Comparison of ENCODE assay signal across 11 mouse cellular contexts in the genomic region with DNA sequence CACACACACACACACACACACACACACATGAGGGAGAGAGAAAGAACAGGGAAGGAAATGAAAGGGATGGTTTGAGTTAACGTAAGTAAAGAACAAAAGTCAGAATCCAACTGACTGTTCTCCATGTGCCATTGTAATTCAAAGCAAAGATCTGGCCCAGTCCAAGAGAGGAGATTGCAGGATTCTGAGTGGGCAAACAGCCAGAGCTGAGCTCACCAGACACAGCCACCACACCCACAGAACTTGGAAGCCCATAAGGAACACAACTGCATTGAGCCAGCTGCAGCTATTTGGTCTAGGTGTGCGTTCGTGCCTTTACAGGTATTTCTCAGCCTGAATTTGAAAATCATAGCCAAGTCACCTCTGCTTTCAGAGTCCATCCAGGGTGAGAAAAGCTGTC. TPM values are rescaled to one million over a fixed set of nuclear protein-coding genes. Genes with fewer than 3 reads are reported as not detected.
DNase-seq lines count a peak whose midpoint lies in the region.
"Had no signal": no experiment of that assay in that cellular context is flagged by ENCODE, and none has a peak within 500 bp of the region (broad histone marks: within the 10 kb centered on the region; RNA-seq: fewer than 3 reads in every experiment).

No protein-coding gene starts in this region.

- WGBS in heart, embryonic 10.5 days, result 91% methylated on average over 3 of the region's 3 CpGs

- no peaks in the 10 kb centered on the region for H3K9me3 ChIP-seq in heart, embryonic 10.5 days
- H3K9me3 ChIP-seq: intestine, embryonic 15.5 days; liver, embryonic 12.5 days had no signal

- H3K4me3 ChIP-seq in heart, embryonic 10.5 days, result no peak overlapping the region
- H3K4me3 ChIP-seq: intestine, embryonic 15.5 days; liver, embryonic 12.5 days had no signal

- no peaks in the 10 kb centered on the region for H3K4me1 ChIP-seq in heart, embryonic 10.5 days
- H3K4me1 ChIP-seq: intestine, embryonic 15.5 days; liver, embryonic 12.5 days had no signal

- peak; percentile 52 to 56 for DNase-seq in heart, adult 18-20 months
- no peak for DNase-seq in heart, embryonic 10.5 days (ENCODE audit: low spot score)
- peak; percentile 21 for DNase-seq in ES-CJ7 (ENCODE audit: low read depth, low spot score)
- peak; percentile 23 for DNase-seq in fat pad, adult 2 months (ENCODE audit: extremely low read depth, low read depth, low spot score)
- DNase-seq in lung, adult 18-20 months, result peak; percentile 4 to 17
- DNase-seq in right cerebral cortex, postnatal 36 days (ENCODE audit: low spot score in 2 of 2), result no peak
- no peak for DNase-seq in spleen, adult 12 weeks (ENCODE audit: low spot score)
- DNase-seq in c-Kit-positive CD71-positive TER-119-positive erythroid progenitor cells, embryonic 14.5 days (ENCODE audit: low spot score), result no peak

- no peaks in the 10 kb centered on the region for H3K27me3 ChIP-seq in heart, embryonic 10.5 days (ENCODE audit: insufficient read depth, poor library complexity, severe bottlenecking)
- H3K27me3 ChIP-seq: intestine, embryonic 15.5 days; liver, embryonic 12.5 days had no signal

- no peak overlapping the region for H3K27ac ChIP-seq in heart, embryonic 10.5 days
- H3K27ac ChIP-seq: intestine, embryonic 15.5 days; liver, embryonic 12.5 days had no signal

- H3K36me3 ChIP-seq in heart, embryonic 10.5 days, result no peaks in the 10 kb centered on the region
- H3K36me3 ChIP-seq: intestine, embryonic 15.5 days; liver, embryonic 12.5 days had no signal

RNA-seq across cellular contexts. Expression of a gene that starts 24.5 kb away (rescaled TPM):
- not detected for total RNA-seq in heart, adult 18-20 months (2021)
- polyA plus RNA-seq in heart, embryonic 10.5 days (2016; fragmentation: Nextera tagmentation; extraction: Ambion mirVana), result not detected in 2 replicates
- polyA plus RNA-seq: activated CD4-positive, CD25-positive, alpha-beta regulatory T cell, adult 4 months; intestine, embryonic 15.5 days; liver, embryonic 12.5 days had no signal

Comparison
In these comparisons a context has a peak if more than half of its experiments do, and no peak if none do; other contexts are left out.
1. DNase-seq: peak in heart, adult 18-20 months (2 of 2), ES-CJ7 (single experiment), fat pad, adult 2 months (single experiment) and lung, adult 18-20 months (2 of 2); none in heart, embryonic 10.5 days (single experiment), right cerebral cortex, postnatal 36 days (0 of 2), spleen, adult 12 weeks (single experiment) and c-Kit-positive CD71-positive TER-119-positive erythroid progenitor cells, embryonic 14.5 days (single experiment).